Mouse (Mus musculus) embryonic facial prominence, embryonic 15.5 days (tissue): ENCODE measurements at regions not wholly inside any gene's neighbourhood (a gene's known extent, or its start where the extent isn't known, plus 50 kb on each side); places are given as distances from the start of the nearest gene placed in this dataset.

Source experiments
- ATAC-seq: fragments of 200-750 bp; cut with Nextera tagmentation; 2 replicates; pipeline ENCODE4 v1.8.0; 2017; ENCODE audit warnings: low read depth, moderate TSS enrichment; ENCODE audit not compliant: insufficient number of reproducible peaks, low FRiP score, low TSS enrichment
- H3K27ac ChIP-seq: fragments of 300-500 bp; sonication (generic); replicated peaks from 2 replicates; pipeline ENCODE4 v1.5.1; 2015; ENCODE audit warnings: mild to moderate bottlenecking, inconsistent platforms
- H3K27me3 ChIP-seq: fragments of 300-500 bp; sonication (generic); 2 replicates; pipeline ENCODE4 v1.6.1; 2015; ENCODE audit warnings: inconsistent platforms
- H3K36me3 ChIP-seq: fragments of 300-500 bp; sonication (generic); 2 replicates; pipeline ENCODE4 v1.6.1; 2015; ENCODE audit warnings: mild to moderate bottlenecking, inconsistent platforms
- H3K4me1 ChIP-seq: fragments of 300-500 bp; sonication (generic); 2 replicates; pipeline ENCODE4 v1.6.1; 2015; ENCODE audit warnings: inconsistent platforms
- H3K4me2 ChIP-seq: fragments of 300-500 bp; sonication (generic); replicated peaks from 2 replicates; pipeline ENCODE4 v1.6.1; 2015; ENCODE audit warnings: mild to moderate bottlenecking, inconsistent platforms
- H3K4me3 ChIP-seq: fragments of 300-500 bp; sonication (generic); replicated peaks from 2 replicates; pipeline ENCODE4 v1.5.1; 2015; ENCODE audit warnings: mild to moderate bottlenecking, inconsistent platforms
- H3K9ac ChIP-seq: fragments of 300-500 bp; sonication (generic); 2 replicates; pipeline ENCODE4 v1.6.1; 2015; ENCODE audit warnings: inconsistent platforms
- H3K9me3 ChIP-seq: fragments of 300-500 bp; sonication (generic); replicated peaks from 2 replicates; pipeline ENCODE4 v1.6.1; 2016; ENCODE audit warnings: inconsistent platforms
- WGBS: fragments of 180-500 bp; shearing (Covaris S2); methylation state at CpG from one replicate; pipeline ENCODE4 v1.1.7; 2015; 5-methylcytosine and 5-hydroxymethylcytosine counted together

GRCm38 (mm10) chr4:7921503-7921902 lies 317.3 kb downstream of the Car8 start:
- no peak overlapping the region for H3K4me2 ChIP-seq
- no peak for ATAC-seq
- no peaks in the 10 kb centered on the region for H3K27me3 ChIP-seq
- H3K36me3 ChIP-seq, result no peaks in the 10 kb centered on the region
- 54% methylated on average over 2 of the region's 2 CpGs for WGBS
- no peak overlapping the region for H3K9ac ChIP-seq
- no peak overlapping the region for H3K27ac ChIP-seq
- no peaks in the 10 kb centered on the region for H3K9me3 ChIP-seq
- H3K4me1 ChIP-seq, result no peaks in the 10 kb centered on the region
- no peak overlapping the region for H3K4me3 ChIP-seq

GRCm38 (mm10) chr4:7913191-7913590 lies 325.6 kb downstream of the Car8 start:
- no peak overlapping the region for H3K27ac ChIP-seq
- no peak overlapping the region for H3K4me2 ChIP-seq
- 80% methylated on average over 2 of the region's 2 CpGs for WGBS
- ATAC-seq, result no peak
- no peaks in the 10 kb centered on the region for H3K4me1 ChIP-seq
- no peak overlapping the region for H3K9ac ChIP-seq
- H3K36me3 ChIP-seq, result no peaks in the 10 kb centered on the region
- H3K9me3 ChIP-seq, result no peaks in the 10 kb centered on the region
- no peak overlapping the region for H3K4me3 ChIP-seq
- H3K27me3 ChIP-seq, result no peaks in the 10 kb centered on the region

GRCm38 (mm10) chr4:7912675-7913074 lies 326.2 kb downstream of the Car8 start:
- H3K36me3 ChIP-seq, result no peaks in the 10 kb centered on the region
- H3K4me1 ChIP-seq, result no peaks in the 10 kb centered on the region
- no peaks in the 10 kb centered on the region for H3K27me3 ChIP-seq
- H3K4me2 ChIP-seq, result no peak overlapping the region
- H3K4me3 ChIP-seq, result no peak overlapping the region
- H3K27ac ChIP-seq, result no peak overlapping the region
- 77% methylated on average over 2 of the region's 2 CpGs for WGBS
- H3K9ac ChIP-seq, result no peak overlapping the region
- ATAC-seq, result no peak
- H3K9me3 ChIP-seq, result no peaks in the 10 kb centered on the region

- Histone ChIP-seq H3K9ac (no peak overlapping the region), H3K9me3 (no peaks in the 10 kb centered on the region), H3K4me2 (no peak overlapping the region), H3K36me3 (no peaks in the 10 kb centered on the region), H3K4me1 (no peaks in the 10 kb centered on the region), H3K27me3 (no peaks in the 10 kb centered on the region), H3K27ac (no peak overlapping the region), H3K4me3 (no peak overlapping the region)
- no peak for ATAC-seq
- 53% methylated on average over 1 of the region's 1 CpGs for WGBS
These were observed 335.7 kb downstream of the Car8 start for GRCm38 (mm10) chr4:7903130-7903529.

- Histone ChIP-seq H3K9ac (no peak overlapping the region), H3K4me3 (no peak overlapping the region), H3K36me3 (no peaks in the 10 kb centered on the region), H3K27me3 (no peaks in the 10 kb centered on the region), H3K27ac (no peak overlapping the region), H3K4me1 (no peaks in the 10 kb centered on the region), H3K4me2 (no peak overlapping the region), H3K9me3 (no peaks in the 10 kb centered on the region)
- no peak for ATAC-seq
- 72% methylated on average over 4 of the region's 4 CpGs for WGBS
These were observed 343.9 kb downstream of the Car8 start for GRCm38 (mm10) chr4:7894914-7895313.

- no peak overlapping the region for H3K4me3 ChIP-seq
- ATAC-seq, result no peak
- 71% methylated on average over 2 of the region's 2 CpGs for WGBS
These were observed 347.7 kb downstream of the Car8 start for GRCm38 (mm10) chr4:7891128-7891527.

GRCm38 (mm10) chr4:7854518-7854917 lies 384.3 kb downstream of the Car8 start:
- Histone ChIP-seq H3K4me1 (no peaks in the 10 kb centered on the region), H3K4me2 (no peak overlapping the region), H3K9ac (no peak overlapping the region), H3K36me3 (no peaks in the 10 kb centered on the region), H3K9me3 (no peaks in the 10 kb centered on the region), H3K27ac (no peak overlapping the region), H3K4me3 (no peak overlapping the region), H3K27me3 (no peaks in the 10 kb centered on the region)
- 85% methylated on average over 1 of the region's 1 CpGs for WGBS
- ATAC-seq, result no peak

More at GRCm38 (mm10) chr4:7891128-7891527, 347.7 kb downstream of the Car8 start:
- Histone ChIP-seq H3K9me3 (no peaks in the 10 kb centered on the region), H3K4me1 (no peaks in the 10 kb centered on the region), H3K4me2 (no peak overlapping the region), H3K9ac (no peak overlapping the region), H3K27me3 (no peaks in the 10 kb centered on the region), H3K27ac (no peak overlapping the region), H3K36me3 (no peaks in the 10 kb centered on the region)

- Histone ChIP-seq H3K9me3 (no peaks in the 10 kb centered on the region), H3K36me3 (no peaks in the 10 kb centered on the region), H3K9ac (no peak overlapping the region), H3K4me2 (no peak overlapping the region), H3K4me1 (no peaks in the 10 kb centered on the region), H3K27ac (no peak overlapping the region), H3K4me3 (no peak overlapping the region), H3K27me3 (no peaks in the 10 kb centered on the region)
- no peak for ATAC-seq
- WGBS, result 40% methylated on average over 1 of the region's 1 CpGs
These were observed 385.6 kb downstream of the Car8 start for GRCm38 (mm10) chr4:7853121-7853782.

- H3K36me3 ChIP-seq, result no peaks in the 10 kb centered on the region
- no peak overlapping the region for H3K9ac ChIP-seq
- no peak overlapping the region for H3K4me2 ChIP-seq
- no peaks in the 10 kb centered on the region for H3K4me1 ChIP-seq
- no peak overlapping the region for H3K4me3 ChIP-seq
- no peaks in the 10 kb centered on the region for H3K9me3 ChIP-seq
- H3K27me3 ChIP-seq, result no peaks in the 10 kb centered on the region
- WGBS, result 80% methylated on average over 4 of the region's 4 CpGs
- no peak overlapping the region for H3K27ac ChIP-seq
- no peak for ATAC-seq
These were observed 386.7 kb downstream of the Car8 start for GRCm38 (mm10) chr4:7852006-7852615.

- H3K4me3 ChIP-seq, result no peak overlapping the region
- no peak overlapping the region for H3K9ac ChIP-seq
- no peaks in the 10 kb centered on the region for H3K9me3 ChIP-seq
- 85% methylated on average over 5 of the region's 5 CpGs for WGBS
- H3K4me1 ChIP-seq, result no peaks in the 10 kb centered on the region
- H3K36me3 ChIP-seq, result no peaks in the 10 kb centered on the region
- no peak for ATAC-seq
- H3K27me3 ChIP-seq, result no peaks in the 10 kb centered on the region
- no peak overlapping the region for H3K27ac ChIP-seq
- H3K4me2 ChIP-seq, result no peak overlapping the region
These were observed 391.4 kb downstream of the Car8 start for GRCm38 (mm10) chr4:7847411-7847810.

- no peak overlapping the region for H3K27ac ChIP-seq
- ATAC-seq, result no peak
These were observed 409.7 kb downstream of the Car8 start for GRCm38 (mm10) chr4:7829126-7829525.

GRCm38 (mm10) chr4:7819847-7820246 lies 419.0 kb downstream of the Car8 start:
- H3K4me1 ChIP-seq, result no peaks in the 10 kb centered on the region
- no peak overlapping the region for H3K9ac ChIP-seq
- H3K27me3 ChIP-seq, result no peaks in the 10 kb centered on the region
- no peak for ATAC-seq
- no peak overlapping the region for H3K27ac ChIP-seq
- no peak overlapping the region for H3K4me3 ChIP-seq
- H3K36me3 ChIP-seq, result no peaks in the 10 kb centered on the region
- H3K9me3 ChIP-seq, result no peaks in the 10 kb centered on the region
- H3K4me2 ChIP-seq, result no peak overlapping the region

More at GRCm38 (mm10) chr4:7829126-7829525, 409.7 kb downstream of the Car8 start:
- Histone ChIP-seq H3K27me3 (no peaks in the 10 kb centered on the region), H3K9me3 (no peaks in the 10 kb centered on the region), H3K4me1 (no peaks in the 10 kb centered on the region), H3K4me3 (no peak overlapping the region), H3K4me2 (no peak overlapping the region), H3K9ac (no peak overlapping the region), H3K36me3 (no peaks in the 10 kb centered on the region)
- whole genome bisulfite sequencing, result 34% methylated on average over 1 of the region's 1 CpGs
